Mouse (Mus musculus): Measurements from ENCODE around the gene Osbpl7. TPM values are rescaled to one million over a fixed set of nuclear protein-coding genes. Genes with fewer than 3 reads are reported as not detected.

Osbpl7 gene
- total RNA-seq, 2 experiments from 2014 or later: 15.7 to 19.0 TPM

DNA sequence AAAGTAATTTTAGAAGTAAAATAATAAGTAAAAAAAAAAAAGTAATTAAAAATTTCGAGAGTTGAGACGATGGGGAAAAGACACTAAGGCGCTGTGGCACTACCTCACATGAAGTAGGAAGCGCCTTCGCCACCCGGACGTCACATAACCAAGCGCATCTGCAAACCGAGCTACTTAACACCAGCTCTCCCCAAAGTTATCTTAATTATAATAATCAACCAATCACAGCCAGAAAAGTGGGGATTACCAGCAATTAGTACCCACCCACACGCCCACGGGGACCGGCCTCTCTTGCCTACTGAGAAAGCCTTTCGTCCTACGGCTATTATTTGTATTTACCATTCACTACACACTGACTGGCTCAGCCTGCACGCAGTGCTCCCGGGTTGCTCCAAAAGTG, 58.5 kb downstream of the Osbpl7 start:
- TF ChIP-seq CTCF (conservative IDR thresholded peaks at IDR 0.05): no peak
- Histone ChIP-seq H3K4me3 (no peak overlapping the region), H3K27ac (no peak overlapping the region)
- DNase-seq (ENCODE audit: low spot score in 2 of 2): no peak

GRCm38 (mm10) chr11:97112519-97113125, 62.2 kb downstream of the Osbpl7 start:
- no peak for DNase-seq (ENCODE audit: low spot score in 2 of 2)
- Histone ChIP-seq H3K27ac (no peak overlapping the region), H3K4me3 (no peak overlapping the region)
- no peak for TF ChIP-seq CTCF (conservative IDR thresholded peaks at IDR 0.05)

- DNase-seq (ENCODE audit: low spot score in 2 of 2): no peak
- TF ChIP-seq CTCF (conservative IDR thresholded peaks at IDR 0.05): no peak
- Histone ChIP-seq H3K27ac (no peak within 1 kb of the TSS), H3K4me3 (peak within 1 kb of the TSS; percentile 45)
Observed at GRCm38 (mm10) chr11:97114671-97115601, 64.5 kb downstream of the Osbpl7 start, which contains the start of gene Tbx21. TSS of gene Tbx21 (minus strand) at chr11:97115331.

DNA sequence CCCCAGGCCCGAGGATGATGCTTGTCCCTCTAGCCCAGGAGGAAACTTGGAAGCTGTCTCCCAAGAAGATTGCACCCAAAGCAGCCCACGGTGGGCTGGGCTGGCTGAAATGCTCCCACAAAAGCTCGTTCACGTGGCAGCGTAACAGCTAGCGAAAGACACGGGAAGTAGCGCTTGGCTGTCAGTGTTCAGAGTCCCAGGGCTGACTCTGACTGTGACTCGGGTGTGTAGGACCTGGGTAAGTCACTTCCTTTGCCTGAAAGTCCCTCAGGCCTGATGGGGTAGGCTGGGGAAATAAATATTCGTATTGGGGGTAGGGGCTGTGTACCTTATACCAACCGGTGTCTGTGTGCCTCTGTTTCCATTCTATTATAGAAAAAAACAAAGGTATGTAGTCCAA, 65.4 kb downstream of the Osbpl7 start:
- TF ChIP-seq CTCF (conservative IDR thresholded peaks at IDR 0.05): no peak
- no peak overlapping the region for H3K4me3 ChIP-seq
- DNase-seq (ENCODE audit: low spot score in 2 of 2): no peak
- H3K27ac ChIP-seq: no peak overlapping the region

Small RNA genes within 50 kb of the gene (microRNA-seq; reads per million reads assigned to microRNA genes)
- 0 to 1.8 reads per million in 2 experiments for gene Mir8103

Other genes starting within 250 kb of the Osbpl7 start
- gene Nfe2l1, start 220.7 kb upstream of the Osbpl7 start, total RNA-seq (2021): 100 to 1,000 TPM; 221 to 229 TPM
- 1 to 10 TPM; 5.9 to 7.0 TPM for gene Copz2, start 200.8 kb upstream of the Osbpl7 start, total RNA-seq (2021)
- gene Cdk5rap3, start 134.1 kb upstream of the Osbpl7 start, total RNA-seq (2021): 10 to 100 TPM; 34.5 to 41.6 TPM
- not detected for gene Prr15l, start 122.5 kb upstream of the Osbpl7 start, total RNA-seq (2021)
- gene Pnpo, start 106.6 kb upstream of the Osbpl7 start, total RNA-seq (2021): 10 to 100 TPM; 36.7 to 36.8 TPM
- gene Sp2, start 67.7 kb upstream of the Osbpl7 start, total RNA-seq (2021): 10 to 100 TPM; 15.9 to 17.2 TPM
- 1 to 10 TPM in 1 of 2 experiments, under 1 TPM in 1; 0.79 to 1.2 TPM for gene Sp6, start 37.2 kb upstream of the Osbpl7 start, total RNA-seq (2021)
- 1 to 10 TPM; 4.9 to 5.5 TPM for gene Scrn2, start 20.7 kb upstream of the Osbpl7 start, total RNA-seq (2021)
- 1 to 10 TPM; 1.1 to 1.2 TPM for gene Lrrc46, start 9.2 kb upstream of the Osbpl7 start, total RNA-seq (2021)
- gene Mrpl10, start 9.1 kb upstream of the Osbpl7 start, total RNA-seq (2021): 10 to 100 TPM; 74.0 to 81.6 TPM
- gene Tbx21, start 64.7 kb downstream of the Osbpl7 start, total RNA-seq (2021): under 1 TPM; 0.17 to 0.23 TPM
- 10 to 100 TPM; 91.8 to 96.9 TPM for gene Tbkbp1, start 100.9 kb downstream of the Osbpl7 start, total RNA-seq (2021)
- gene Kpnb1, start 137.3 kb downstream of the Osbpl7 start, total RNA-seq (2021): 100 to 1,000 TPM; 128 to 133 TPM
- gene Npepps, start 230.0 kb downstream of the Osbpl7 start, total RNA-seq (2021): 100 to 1,000 TPM; 142 to 151 TPM

Data from layer of hippocampus, adult 2 months (tissue).